Mouse (Mus musculus): ENCODE measurements around the gene Gm49361. TPM values are rescaled to one million over a fixed set of nuclear protein-coding genes. Genes with fewer than 3 reads are reported as not detected.

Gm49361 gene
- total and polyA plus RNA-seq, 2 experiments = not detected

DNA sequence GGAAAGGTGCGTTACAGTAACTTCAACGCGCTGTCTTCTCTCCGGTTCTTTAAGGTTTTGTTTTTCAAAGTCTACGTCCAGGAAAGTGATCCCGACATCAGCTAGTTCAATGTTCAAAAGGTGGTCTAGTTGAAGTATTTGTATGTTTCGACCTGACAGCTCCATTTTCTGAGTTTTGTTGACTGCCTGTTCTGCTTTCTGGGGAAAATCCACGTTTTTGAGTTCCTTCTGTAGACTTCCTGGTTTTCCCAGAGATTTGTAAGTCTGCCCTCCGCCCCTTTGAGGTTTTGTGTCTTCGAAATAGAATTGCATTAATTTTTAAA is 80.3 kb downstream of the Gm49361 start:
- H3K36me3 ChIP-seq (ENCODE audit: control insufficient read depth, insufficient read depth, low read length) = no peaks in the 10 kb centered on the region
- H3K79me2 ChIP-seq (ENCODE audit: control insufficient read depth, insufficient read depth, low read length) = peaks cover 6% of the 10 kb centered on the region; the same call in 1 of the 2 replicates
- H3K4me1 ChIP-seq (ENCODE audit: control insufficient read depth, insufficient read depth, low read length) = no peaks in the 10 kb centered on the region
- no peak for DNase-seq (ENCODE audit: extremely low read depth, low read depth, low spot score)
- WGBS = 8% methylated on average over 10 of the region's 10 CpGs
- peak overlapping the region; percentile 62 for H3K9ac ChIP-seq (ENCODE audit: low read depth, low read length)
- H3K4me3 ChIP-seq (ENCODE audit: insufficient read depth, low read depth, low read length) = peak overlapping the region; percentile 86
- H3K27me3 ChIP-seq (ENCODE audit: control insufficient read depth, insufficient read depth, low read length) = no peaks in the 10 kb centered on the region
- TF ChIP-seq CTCF (IDR thresholded peaks at IDR 0.05; ENCODE audit: low read depth, low read length) (no peak), POLR2A (IDR thresholded peaks at IDR 0.05; ENCODE audit: extremely low read depth, insufficient read depth, low read length) (no peak)
- H3K27ac ChIP-seq (replicated peaks; ENCODE audit: insufficient read depth, low read depth, low read length) = peak overlapping the region; percentile 35

DNA sequence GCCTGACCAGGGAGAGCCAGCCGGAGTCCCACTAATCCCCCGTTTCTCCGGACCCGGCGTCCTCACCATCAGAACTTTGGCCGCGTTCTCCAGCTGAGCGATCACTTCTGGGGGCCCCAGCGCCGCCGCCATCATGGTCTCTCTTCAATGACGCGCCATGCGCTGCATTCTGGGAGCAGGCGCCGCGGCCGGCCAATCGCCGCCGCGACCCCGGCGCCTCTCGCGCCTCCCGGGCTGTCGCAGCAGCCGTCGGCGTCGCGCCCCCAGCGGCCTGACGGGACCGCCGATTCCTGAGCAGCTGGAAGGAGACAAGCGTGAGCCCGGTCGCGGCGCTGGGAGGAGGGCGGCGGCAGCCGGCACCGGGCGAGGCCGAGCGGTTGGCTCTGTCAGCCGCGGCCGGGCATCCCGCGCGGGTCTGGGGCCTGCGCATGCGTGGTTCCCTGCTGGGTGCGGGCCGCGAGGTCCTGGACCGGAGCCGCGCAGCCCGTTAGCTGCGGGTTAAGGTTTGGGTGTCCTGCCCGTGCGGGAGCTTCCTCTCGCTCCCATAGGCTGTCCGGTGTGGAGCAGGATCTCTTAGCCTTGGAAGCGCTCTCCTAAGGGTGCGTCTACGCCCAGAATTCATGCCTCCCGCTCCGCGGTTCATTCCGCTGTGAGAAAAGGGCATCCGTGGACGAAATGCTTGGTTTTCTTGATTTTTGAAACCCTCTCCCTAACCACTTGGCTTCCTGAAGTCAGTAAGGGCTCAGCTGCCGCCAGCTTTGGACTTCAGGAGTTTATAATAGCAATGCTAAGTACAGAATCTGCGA is 80.9 kb downstream of the Gm49361 start, which contains the start of gene Xpo4:
TSS of gene Xpo4 (minus strand) at position 609 of the 806 bp plus-strand sequence.
- H3K79me2 ChIP-seq (ENCODE audit: control insufficient read depth, insufficient read depth, low read length) = peaks cover 6% of the 10 kb centered on the region; the same call in 1 of the 2 replicates
- TF ChIP-seq POLR2A (IDR thresholded peaks at IDR 0.05; ENCODE audit: extremely low read depth, insufficient read depth, low read length) = peak; percentile 29; the same call in 1 of the 2 replicates
- TF ChIP-seq CTCF (IDR thresholded peaks at IDR 0.05; ENCODE audit: low read depth, low read length) = peak; percentile 41; the same call in 1 of the 2 replicates
- H3K4me3 ChIP-seq (ENCODE audit: insufficient read depth, low read depth, low read length) = peak within 1 kb of the TSS; percentile 86
- H3K27ac ChIP-seq (replicated peaks; ENCODE audit: insufficient read depth, low read depth, low read length) = peak within 1 kb of the TSS; percentile 40
- peak within 1 kb of the TSS; percentile 82 for H3K9ac ChIP-seq (ENCODE audit: low read depth, low read length)
- no peaks in the 10 kb centered on the region for H3K4me1 ChIP-seq (ENCODE audit: control insufficient read depth, insufficient read depth, low read length)
- peak; percentile 64 for DNase-seq (ENCODE audit: extremely low read depth, low read depth, low spot score)
- no peaks in the 10 kb centered on the region for H3K36me3 ChIP-seq (ENCODE audit: control insufficient read depth, insufficient read depth, low read length)
- no peaks in the 10 kb centered on the region for H3K27me3 ChIP-seq (ENCODE audit: control insufficient read depth, insufficient read depth, low read length)
- WGBS = under 1% methylated on average over 80 of the region's 80 CpGs

GRCm38 (mm10) chr14:57664311-57664821 is 81.5 kb downstream of the Gm49361 start:
- WGBS = under 1% methylated on average over 19 of the region's 19 CpGs
- H3K79me2 ChIP-seq (ENCODE audit: control insufficient read depth, insufficient read depth, low read length) = peaks cover 6% of the 10 kb centered on the region; the same call in 1 of the 2 replicates

GRCm38 (mm10) chr14:57663630-57664029 is 82.3 kb downstream of the Gm49361 start:
- Histone ChIP-seq H3K4me1 (ENCODE audit: control insufficient read depth, insufficient read depth, low read length) (no peaks in the 10 kb centered on the region), H3K4me3 (ENCODE audit: insufficient read depth, low read depth, low read length) (no peak overlapping the region; the same call in 1 of the 2 replicates), H3K27me3 (ENCODE audit: control insufficient read depth, insufficient read depth, low read length) (no peaks in the 10 kb centered on the region), H3K36me3 (ENCODE audit: control insufficient read depth, insufficient read depth, low read length) (no peaks in the 10 kb centered on the region), H3K79me2 (ENCODE audit: control insufficient read depth, insufficient read depth, low read length) (peaks cover 6% of the 10 kb centered on the region; the same call in 1 of the 2 replicates), H3K27ac (replicated peaks; ENCODE audit: insufficient read depth, low read depth, low read length) (no peak overlapping the region), H3K9ac (ENCODE audit: low read depth, low read length) (no peak overlapping the region)
- TF ChIP-seq POLR2A (IDR thresholded peaks at IDR 0.05; ENCODE audit: extremely low read depth, insufficient read depth, low read length) (no peak), CTCF (IDR thresholded peaks at IDR 0.05; ENCODE audit: low read depth, low read length) (no peak)
- DNase-seq (ENCODE audit: extremely low read depth, low read depth, low spot score) = no peak
- 23% methylated on average over 1 of the region's 1 CpGs for WGBS

More at GRCm38 (mm10) chr14:57664311-57664821, 81.5 kb downstream of the Gm49361 start:
- no peak for TF ChIP-seq POLR2A (IDR thresholded peaks at IDR 0.05; ENCODE audit: extremely low read depth, insufficient read depth, low read length)
- no peak for TF ChIP-seq CTCF (IDR thresholded peaks at IDR 0.05; ENCODE audit: low read depth, low read length)
- Histone ChIP-seq H3K9ac (ENCODE audit: low read depth, low read length) (peak overlapping the region; percentile 82), H3K4me1 (ENCODE audit: control insufficient read depth, insufficient read depth, low read length) (no peaks in the 10 kb centered on the region), H3K27ac (replicated peaks; ENCODE audit: insufficient read depth, low read depth, low read length) (peak overlapping the region; percentile 40), H3K27me3 (ENCODE audit: control insufficient read depth, insufficient read depth, low read length) (no peaks in the 10 kb centered on the region), H3K4me3 (ENCODE audit: insufficient read depth, low read depth, low read length) (peak overlapping the region; percentile 86), H3K36me3 (ENCODE audit: control insufficient read depth, insufficient read depth, low read length) (no peaks in the 10 kb centered on the region)
- peak; percentile 52 for DNase-seq (ENCODE audit: extremely low read depth, low read depth, low spot score)

- 98% methylated on average over 4 of the region's 4 CpGs for WGBS
- DNase-seq (ENCODE audit: extremely low read depth, low read depth, low spot score) = no peak
These were observed 87.6 kb downstream of the Gm49361 start for GRCm38 (mm10) chr14:57658301-57658700.

More at GRCm38 (mm10) chr14:57658301-57658700, 87.6 kb downstream of the Gm49361 start:
- H3K79me2 ChIP-seq (ENCODE audit: control insufficient read depth, insufficient read depth, low read length) = peaks cover 13% of the 10 kb centered on the region; the same call in 1 of the 2 replicates
- H3K4me3 ChIP-seq (ENCODE audit: insufficient read depth, low read depth, low read length) = no peak overlapping the region
- no peak overlapping the region for H3K9ac ChIP-seq (ENCODE audit: low read depth, low read length)
- no peak for TF ChIP-seq CTCF (IDR thresholded peaks at IDR 0.05; ENCODE audit: low read depth, low read length)
- TF ChIP-seq POLR2A (IDR thresholded peaks at IDR 0.05; ENCODE audit: extremely low read depth, insufficient read depth, low read length) = no peak
- no peaks in the 10 kb centered on the region for H3K4me1 ChIP-seq (ENCODE audit: control insufficient read depth, insufficient read depth, low read length)
- no peaks in the 10 kb centered on the region for H3K27me3 ChIP-seq (ENCODE audit: control insufficient read depth, insufficient read depth, low read length)
- H3K36me3 ChIP-seq (ENCODE audit: control insufficient read depth, insufficient read depth, low read length) = no peaks in the 10 kb centered on the region
- no peak overlapping the region for H3K27ac ChIP-seq (replicated peaks; ENCODE audit: insufficient read depth, low read depth, low read length)
